Comparison of ENCODE assay signal across 9 mouse cellular contexts in the genomic region with DNA sequence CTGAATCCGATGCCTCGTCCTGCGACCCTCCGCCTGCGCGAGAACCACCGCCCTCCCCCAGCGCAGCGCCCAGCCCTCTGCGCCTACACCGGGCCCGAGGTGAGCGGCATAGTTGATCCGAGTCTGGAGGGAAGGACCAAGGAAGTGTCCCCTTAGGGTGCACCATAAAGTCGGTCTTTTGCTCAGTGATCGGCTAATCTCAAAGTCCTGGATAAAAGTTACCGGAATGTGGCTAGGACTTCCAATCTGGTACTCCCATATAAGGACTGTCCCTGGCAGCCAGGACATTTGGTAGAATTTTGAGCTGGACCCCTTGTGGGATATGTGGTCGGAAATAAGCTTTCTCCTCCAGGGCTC. TPM values are rescaled to one million over a fixed set of nuclear protein-coding genes. Genes with fewer than 3 reads are reported as not detected.
DNase-seq lines count a peak whose midpoint lies in the region; ATAC-seq and TF ChIP-seq lines count a peak whose summit lies in the region.
"Had no signal": no experiment of that assay in that cellular context is flagged by ENCODE, and none has a peak within 500 bp of the region (broad histone marks: within the 10 kb centered on the region; RNA-seq: fewer than 3 reads in every experiment).

No protein-coding gene starts in this region.

- no peak for TF ChIP-seq POLR2A in embryonic fibroblast, embryonic 13.5 days (IDR thresholded peaks at IDR 0.05; ENCODE audit: low read depth, low read length)

- no peaks in the 10 kb centered on the region for H3K9me3 ChIP-seq in kidney, embryonic 15.5 days (replicated peaks)
- H3K9me3 ChIP-seq in liver, embryonic 15.5 days (replicated peaks): no peaks in the 10 kb centered on the region

- peaks cover 87% of the 10 kb centered on the region for H3K27me3 ChIP-seq in kidney, embryonic 15.5 days
- peaks cover 100% of the 10 kb centered on the region for H3K27me3 ChIP-seq in liver, embryonic 15.5 days

- DNase-seq in kidney, postnatal 4 days: no peak
- DNase-seq in spleen, postnatal 10 days (ENCODE audit: low spot score in 2 of 2): no peak
- DNase-seq: gastrocnemius, postnatal 10 days; left cerebral cortex, postnatal 4 days had no signal

- peaks cover 65% of the 10 kb centered on the region for H3K4me1 ChIP-seq in kidney, embryonic 15.5 days
- no peaks in the 10 kb centered on the region for H3K4me1 ChIP-seq in brown adipose tissue, adult 24 weeks (ENCODE audit: control insufficient read depth, insufficient read depth, insufficient read length, low read length)
- no peaks in the 10 kb centered on the region; the same call in 1 of the 2 replicates for H3K4me1 ChIP-seq in embryonic fibroblast, embryonic 13.5 days (ENCODE audit: control insufficient read depth, insufficient read depth, low read length)
- H3K4me1 ChIP-seq in liver, embryonic 15.5 days (replicated peaks): peaks cover 33% of the 10 kb centered on the region

- H3K4me3 ChIP-seq in kidney, embryonic 15.5 days (replicated peaks): peak overlapping the region; percentile 75
- H3K4me3 ChIP-seq in brown adipose tissue, adult 24 weeks (ENCODE audit: insufficient read depth, low read depth, low read length): peak overlapping the region; percentile 47
- H3K4me3 ChIP-seq in embryonic fibroblast, embryonic 13.5 days (ENCODE audit: insufficient read depth, low read length): peak overlapping the region; percentile 58
- H3K4me3 ChIP-seq in liver, embryonic 15.5 days (replicated peaks): no peak overlapping the region; the same call in 1 of the 2 replicates

- no peak for ATAC-seq in kidney, embryonic 15.5 days (replicated peaks; ENCODE audit: low FRiP score)
- no peak for ATAC-seq in liver, embryonic 15.5 days (ENCODE audit: insufficient read depth)
- ATAC-seq in inflammation-experienced regulatory T-cells, adult 6 months: no peak

- H3K27ac ChIP-seq in kidney, embryonic 15.5 days: peak overlapping the region; percentile 92
- peak overlapping the region; percentile 12 for H3K27ac ChIP-seq in brown adipose tissue, adult 24 weeks (replicated peaks; ENCODE audit: low read depth, low read length)
- H3K27ac ChIP-seq in embryonic fibroblast, embryonic 13.5 days (ENCODE audit: insufficient read depth, low read length): no peak overlapping the region
- no peak overlapping the region for H3K27ac ChIP-seq in liver, embryonic 15.5 days (replicated peaks)

- no peak for TF ChIP-seq CTCF in embryonic fibroblast, embryonic 13.5 days (IDR thresholded peaks at IDR 0.05; ENCODE audit: borderline replicate concordance, insufficient read depth, low read length)

- 9% methylated on average over 18 of the region's 18 CpGs for whole genome bisulfite sequencing in kidney, embryonic 15.5 days
- WGBS in liver, embryonic 15.5 days (ENCODE audit: insufficient replicate concordance): 3% methylated on average over 18 of the region's 18 CpGs

- H3K9ac ChIP-seq in kidney, embryonic 15.5 days: peak overlapping the region; percentile 87
- H3K9ac ChIP-seq in liver, embryonic 15.5 days: no peak overlapping the region

- peak overlapping the region; percentile 92 for H3K4me2 ChIP-seq in kidney, embryonic 15.5 days
- peak overlapping the region; percentile 15; the same call in 1 of the 2 replicates for H3K4me2 ChIP-seq in liver, embryonic 15.5 days

- H3K36me3 ChIP-seq in kidney, embryonic 15.5 days: peaks cover 9% of the 10 kb centered on the region; the same call in 1 of the 2 replicates
- H3K36me3 ChIP-seq in liver, embryonic 15.5 days (replicated peaks): no peaks in the 10 kb centered on the region

RNA-seq across cellular contexts. Expression of a gene that starts 4.9 kb away (rescaled TPM):
- 11.2 and 11.4 TPM in 2 replicates for polyA plus RNA-seq in kidney, embryonic 15.5 days (2015; fragmentation: Nextera tagmentation; extraction: Ambion mirVana)
- 1.2 and 1.5 TPM in 2 replicates for polyA plus RNA-seq in brown adipose tissue, adult 24 weeks (2012; ENCODE audit: insufficient read depth, insufficient read length, missing spikeins)
- polyA plus RNA-seq in embryonic fibroblast, embryonic 13.5 days (2011; ENCODE audit: insufficient read length, low read depth, missing spikeins): 2.2 and 3.0 TPM in 2 replicates
- 0.45 and 0.56 TPM in 2 replicates for polyA plus RNA-seq in liver, embryonic 15.5 days (2015; fragmentation: Nextera tagmentation; extraction: Ambion mirVana)
- not detected for polyA plus RNA-seq in inflammation-experienced regulatory T-cells, adult 6 months (2017; shearing (Covaris generic))

RNA-seq across cellular contexts. Expression of a gene that starts 12.9 kb away (rescaled TPM):
- not detected in 2 replicates for polyA plus RNA-seq in kidney, embryonic 15.5 days (2015; fragmentation: Nextera tagmentation; extraction: Ambion mirVana)
- not detected in 2 replicates for polyA plus RNA-seq in brown adipose tissue, adult 24 weeks (2012; ENCODE audit: insufficient read depth, insufficient read length, missing spikeins)
- polyA plus RNA-seq in embryonic fibroblast, embryonic 13.5 days (2011; ENCODE audit: insufficient read length, low read depth, missing spikeins): not detected in 2 replicates
- not detected in 2 replicates for polyA plus RNA-seq in liver, embryonic 15.5 days (2015; fragmentation: Nextera tagmentation; extraction: Ambion mirVana)
- not detected for polyA plus RNA-seq in inflammation-experienced regulatory T-cells, adult 6 months (2017; shearing (Covaris generic))

RNA-seq across cellular contexts. Expression of a gene that starts 49.0 kb away (rescaled TPM):
- 0.36 and 0.56 TPM in 2 replicates for polyA plus RNA-seq in kidney, embryonic 15.5 days (2015; fragmentation: Nextera tagmentation; extraction: Ambion mirVana)
- not detected in 2 replicates for polyA plus RNA-seq in brown adipose tissue, adult 24 weeks (2012; ENCODE audit: insufficient read depth, insufficient read length, missing spikeins)
- polyA plus RNA-seq in embryonic fibroblast, embryonic 13.5 days (2011; ENCODE audit: insufficient read length, low read depth, missing spikeins): 2.8 and 12.0 TPM in 2 replicates
- not detected in 2 replicates for polyA plus RNA-seq in liver, embryonic 15.5 days (2015; fragmentation: Nextera tagmentation; extraction: Ambion mirVana)
- polyA plus RNA-seq in inflammation-experienced regulatory T-cells, adult 6 months (2017; shearing (Covaris generic)): not detected

Comparison
In these comparisons a context has a peak if more than half of its experiments do, and no peak if none do; other contexts are left out.
1. H3K27ac ChIP-seq: peak in kidney, embryonic 15.5 days (single experiment) and brown adipose tissue, adult 24 weeks (single experiment); none in embryonic fibroblast, embryonic 13.5 days (single experiment) and liver, embryonic 15.5 days (single experiment).